Mouse (Mus musculus): Measurements from ENCODE around the gene Rab14.
A peak's percentile ranks its signal among the peaks of the same experiment; 100 is the strongest.

Rab14 gene

GRCm38 (mm10) chr2:35153844-35154554 is 46.9 kb downstream of the Rab14 start:
- no peak for DNase-seq (ENCODE audit: low read depth)

GRCm38 (mm10) chr2:35153179-35153578 is 47.7 kb downstream of the Rab14 start:
- DNase-seq (ENCODE audit: low read depth) = no peak

- no peak for DNase-seq (ENCODE audit: low read depth)
Observed at GRCm38 (mm10) chr2:35151303-35151882, 49.5 kb downstream of the Rab14 start.

GRCm38 (mm10) chr2:35148806-35149205 is 52.1 kb downstream of the Rab14 start:
- no peak for DNase-seq (ENCODE audit: low read depth)

GRCm38 (mm10) chr2:35141673-35142072 is 59.2 kb downstream of the Rab14 start:
- DNase-seq (ENCODE audit: low read depth) = no peak

- DNase-seq (ENCODE audit: low read depth) = no peak
Observed at GRCm38 (mm10) chr2:35138576-35138975, 62.3 kb downstream of the Rab14 start.

GRCm38 (mm10) chr2:35133891-35134290 is 67.0 kb downstream of the Rab14 start:
- no peak for DNase-seq (ENCODE audit: low read depth)

- DNase-seq (ENCODE audit: low read depth) = peak; percentile 4
Observed at GRCm38 (mm10) chr2:35132662-35133055, 68.3 kb downstream of the Rab14 start.

GRCm38 (mm10) chr2:35131991-35132661 is 68.8 kb downstream of the Rab14 start:
- DNase-seq (ENCODE audit: low read depth) = peak; percentile 98

- DNase-seq (ENCODE audit: low read depth) = peak; percentile 3
Observed at GRCm38 (mm10) chr2:35131491-35131890, 69.4 kb downstream of the Rab14 start.

All from NIH3T3 (cell line).